Mouse (Mus musculus): ENCODE measurements around the gene Gucy2c. TPM values are rescaled to one million over a fixed set of nuclear protein-coding genes. Genes with fewer than 3 reads are reported as not detected.

Gucy2c gene
- polyA plus RNA-seq, 1 experiment from 2014 or later = 0.15 TPM

DNA sequence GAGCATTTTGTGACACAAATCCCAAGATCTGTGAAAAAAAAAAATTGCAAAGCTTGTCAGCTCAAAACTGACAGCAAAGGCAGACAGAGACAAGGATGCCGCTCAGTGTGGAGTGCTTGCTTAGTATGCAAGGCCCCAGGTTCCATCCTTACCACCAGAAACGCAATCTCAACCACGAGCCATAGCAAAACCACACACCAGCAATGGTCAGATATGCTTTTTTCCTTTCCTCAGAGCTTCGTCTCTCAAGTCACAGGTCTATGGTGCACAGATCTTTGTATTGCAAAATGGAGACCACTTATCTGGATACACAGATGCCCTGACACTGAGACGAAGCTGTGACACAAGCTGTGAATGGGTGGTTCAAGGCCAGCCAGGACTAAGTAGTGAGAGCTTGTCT, 91.0 kb downstream of the Gucy2c start:
- WGBS = 82% methylated on average over 5 of the region's 5 CpGs
- no peak for ATAC-seq

DNA sequence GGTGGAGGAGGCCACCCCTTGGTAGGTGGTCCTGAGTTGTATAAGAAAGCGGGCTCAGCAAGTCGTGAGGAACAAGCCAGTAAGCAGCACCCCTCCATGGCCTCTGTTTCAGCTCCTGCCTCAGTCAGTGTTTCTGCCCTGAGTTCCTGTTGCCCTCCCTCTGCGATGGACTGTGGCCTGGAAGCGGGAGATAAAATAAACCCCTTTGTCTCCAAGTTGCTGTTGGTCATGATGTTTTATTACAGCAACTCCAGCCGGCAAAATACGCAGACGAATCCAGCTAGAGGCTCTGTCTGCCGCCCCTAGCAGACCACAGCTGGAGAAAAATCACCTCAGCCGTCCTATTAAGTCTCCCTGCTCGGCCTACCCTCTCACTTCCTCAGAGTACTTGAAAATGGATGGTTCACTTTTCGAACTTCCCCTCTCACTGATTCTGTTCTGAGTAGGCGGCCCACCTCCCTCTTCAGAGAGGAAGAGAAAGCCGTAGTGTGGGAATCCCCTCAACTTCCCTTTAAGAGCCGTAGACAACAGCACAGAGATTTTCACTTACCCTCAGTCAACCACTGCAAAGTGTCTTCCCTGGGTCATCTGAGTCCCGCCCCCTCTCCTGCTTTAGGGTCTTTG, 91.7 kb downstream of the Gucy2c start:
- no peaks in the 10 kb centered on the region for H3K27me3 ChIP-seq (replicated peaks; ENCODE audit: control insufficient read depth, insufficient read depth, low read length)
- H3K9ac ChIP-seq (replicated peaks; ENCODE audit: low read depth, low read length) = no peak overlapping the region
- H3K36me3 ChIP-seq (ENCODE audit: control insufficient read depth, insufficient read depth) = no peaks in the 10 kb centered on the region
- no peaks in the 10 kb centered on the region for H3K9me3 ChIP-seq (ENCODE audit: control insufficient read depth, low read length)
- no peaks in the 10 kb centered on the region for H3K4me1 ChIP-seq (replicated peaks; ENCODE audit: control insufficient read depth, insufficient read depth, low read length)
- ATAC-seq = no peak
- 84% methylated on average over 15 of the region's 15 CpGs for whole genome bisulfite sequencing
- H3K4me3 ChIP-seq (replicated peaks; ENCODE audit: low read length) = no peak overlapping the region
- no peak overlapping the region for H3K27ac ChIP-seq (ENCODE audit: low read length)
- H3K4me2 ChIP-seq (ENCODE audit: low read length) = no peak overlapping the region

More for the DNA sequence above, 91.0 kb downstream of the Gucy2c start:
- Histone ChIP-seq H3K4me2 (ENCODE audit: low read length) (no peak overlapping the region), H3K9me3 (ENCODE audit: control insufficient read depth, low read length) (no peaks in the 10 kb centered on the region), H3K9ac (replicated peaks; ENCODE audit: low read depth, low read length) (no peak overlapping the region), H3K27ac (ENCODE audit: low read length) (no peak overlapping the region), H3K4me3 (replicated peaks; ENCODE audit: low read length) (no peak overlapping the region), H3K27me3 (replicated peaks; ENCODE audit: control insufficient read depth, insufficient read depth, low read length) (no peaks in the 10 kb centered on the region), H3K4me1 (replicated peaks; ENCODE audit: control insufficient read depth, insufficient read depth, low read length) (no peaks in the 10 kb centered on the region), H3K36me3 (ENCODE audit: control insufficient read depth, insufficient read depth) (no peaks in the 10 kb centered on the region)

DNA sequence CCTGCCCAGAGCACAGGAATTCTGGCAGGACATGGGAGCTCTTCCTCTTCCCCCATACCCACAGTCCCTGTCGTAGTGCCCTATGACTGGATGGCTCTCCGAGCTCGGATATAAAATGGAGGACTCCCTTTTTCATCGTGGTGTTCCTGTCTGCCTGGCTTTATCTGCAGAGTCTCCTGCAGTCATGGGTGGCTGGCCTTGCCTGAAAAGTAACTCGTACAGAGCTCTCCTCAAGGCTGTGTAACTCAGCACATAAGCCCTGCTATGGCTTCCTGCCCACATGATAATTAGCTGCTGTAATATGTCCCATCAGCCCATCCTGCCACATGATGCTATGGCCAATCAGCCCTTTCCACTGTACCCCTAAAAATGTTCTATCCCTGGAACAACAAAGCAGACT, 96.1 kb downstream of the Gucy2c start:
- no peak overlapping the region for H3K27ac ChIP-seq (ENCODE audit: low read length)
- WGBS = 77% methylated on average over 5 of the region's 5 CpGs
- no peaks in the 10 kb centered on the region for H3K27me3 ChIP-seq (replicated peaks; ENCODE audit: control insufficient read depth, insufficient read depth, low read length)
- no peak overlapping the region for H3K4me2 ChIP-seq (ENCODE audit: low read length)
- no peaks in the 10 kb centered on the region for H3K9me3 ChIP-seq (ENCODE audit: control insufficient read depth, low read length)
- ATAC-seq = no peak
- no peak overlapping the region for H3K9ac ChIP-seq (replicated peaks; ENCODE audit: low read depth, low read length)
- no peaks in the 10 kb centered on the region for H3K4me1 ChIP-seq (replicated peaks; ENCODE audit: control insufficient read depth, insufficient read depth, low read length)
- no peak overlapping the region for H3K4me3 ChIP-seq (replicated peaks; ENCODE audit: low read length)
- no peaks in the 10 kb centered on the region for H3K36me3 ChIP-seq (ENCODE audit: control insufficient read depth, insufficient read depth)

DNA sequence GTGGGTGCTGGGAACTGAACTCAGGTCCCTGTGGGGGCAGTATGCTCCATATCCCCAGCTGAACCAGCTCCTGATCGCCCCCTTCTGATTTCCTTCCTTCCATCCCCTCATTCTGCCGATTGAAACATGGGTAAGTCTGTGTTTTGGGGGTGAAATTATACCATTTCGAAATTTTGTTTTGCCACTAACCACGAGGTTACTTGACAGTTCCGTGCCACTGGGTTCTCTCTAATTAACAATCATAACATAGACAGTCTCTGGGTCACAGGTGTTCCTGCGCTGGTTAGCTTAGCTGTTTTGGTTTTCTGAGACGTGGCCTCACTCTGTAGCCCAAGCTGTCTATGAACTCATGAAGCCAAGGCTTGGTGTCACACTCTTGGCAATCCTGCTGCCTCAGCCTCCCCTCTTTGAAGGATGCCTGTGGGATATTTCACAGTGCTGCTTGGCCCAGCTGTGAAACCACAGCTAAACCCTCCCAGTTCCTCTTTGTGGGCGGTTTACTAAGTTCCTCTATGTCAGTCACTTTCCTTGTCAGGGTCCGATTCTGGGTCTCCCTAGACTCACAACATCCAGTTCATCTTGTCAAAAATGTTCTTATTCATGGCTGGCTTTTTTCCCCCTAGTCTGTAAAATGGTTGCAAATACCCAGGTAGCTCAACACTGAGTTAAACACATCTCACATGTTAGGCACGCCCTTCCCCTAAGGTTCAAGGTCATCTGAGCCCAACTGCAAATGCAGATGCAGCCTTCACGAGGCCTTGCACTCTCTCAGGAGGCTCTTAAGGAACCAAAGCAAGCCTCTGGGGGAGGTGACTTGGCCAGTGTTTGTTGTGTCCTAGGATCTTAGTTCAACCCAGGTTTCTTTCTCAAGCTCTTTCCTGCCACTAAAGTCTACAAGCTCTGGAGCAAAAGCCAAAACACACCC, 97.9 kb downstream of the Gucy2c start:
- Histone ChIP-seq H3K9ac (replicated peaks; ENCODE audit: low read depth, low read length) (no peak overlapping the region), H3K27ac (ENCODE audit: low read length) (no peak overlapping the region), H3K4me3 (replicated peaks; ENCODE audit: low read length) (no peak overlapping the region), H3K9me3 (ENCODE audit: control insufficient read depth, low read length) (no peaks in the 10 kb centered on the region), H3K4me1 (replicated peaks; ENCODE audit: control insufficient read depth, insufficient read depth, low read length) (no peaks in the 10 kb centered on the region), H3K36me3 (ENCODE audit: control insufficient read depth, insufficient read depth) (no peaks in the 10 kb centered on the region), H3K27me3 (replicated peaks; ENCODE audit: control insufficient read depth, insufficient read depth, low read length) (no peaks in the 10 kb centered on the region), H3K4me2 (ENCODE audit: low read length) (no peak overlapping the region)
- WGBS = 89% methylated on average over 11 of the region's 11 CpGs
- no peak for ATAC-seq

DNA sequence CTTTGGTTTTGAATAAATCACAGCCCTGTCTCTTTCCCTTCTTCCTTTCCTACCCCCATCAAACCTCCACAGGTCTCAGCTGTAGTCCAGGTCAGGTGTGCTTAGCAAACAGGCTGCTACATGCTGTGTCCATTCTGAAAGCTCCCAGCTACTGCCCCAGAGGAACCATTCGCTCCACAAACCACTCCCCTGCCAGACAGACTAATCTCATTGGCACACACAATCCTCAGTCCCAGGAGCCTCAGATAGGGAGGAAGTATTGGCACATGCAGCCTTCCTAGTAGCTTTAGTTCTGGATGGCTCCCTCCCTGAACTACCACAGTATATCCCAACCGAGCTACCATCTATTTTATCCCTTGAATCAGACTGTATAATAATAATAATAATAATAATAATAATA, 102.2 kb downstream of the Gucy2c start:
- Histone ChIP-seq H3K27ac (ENCODE audit: low read length) (no peak overlapping the region), H3K36me3 (ENCODE audit: control insufficient read depth, insufficient read depth) (no peaks in the 10 kb centered on the region), H3K9ac (replicated peaks; ENCODE audit: low read depth, low read length) (no peak overlapping the region), H3K9me3 (ENCODE audit: control insufficient read depth, low read length) (peaks cover 2% of the 10 kb centered on the region; the same call in 1 of the 2 replicates), H3K27me3 (replicated peaks; ENCODE audit: control insufficient read depth, insufficient read depth, low read length) (no peaks in the 10 kb centered on the region), H3K4me1 (replicated peaks; ENCODE audit: control insufficient read depth, insufficient read depth, low read length) (no peaks in the 10 kb centered on the region), H3K4me3 (replicated peaks; ENCODE audit: low read length) (no peak overlapping the region), H3K4me2 (ENCODE audit: low read length) (no peak overlapping the region)
- no peak for ATAC-seq
- WGBS = 16% methylated on average over 2 of the region's 2 CpGs

DNA sequence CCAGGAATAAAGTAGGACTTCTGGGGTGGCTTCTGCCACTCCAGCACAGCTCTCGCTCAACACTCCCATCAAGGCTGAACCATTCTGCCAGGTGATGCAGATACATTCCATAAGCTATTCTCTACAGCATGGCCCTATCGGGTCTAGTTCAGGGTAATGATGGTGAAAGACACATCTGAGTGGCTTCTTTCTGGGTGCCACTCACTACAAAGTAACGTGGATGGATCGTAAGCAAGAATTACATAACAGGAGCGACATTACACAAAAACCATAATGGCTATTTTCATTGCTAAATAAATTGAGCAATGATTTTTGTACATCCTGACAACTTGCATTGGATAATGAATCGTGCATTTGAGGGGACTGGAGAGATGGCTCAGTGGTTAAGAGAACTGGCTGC, 106.6 kb downstream of the Gucy2c start:
- Histone ChIP-seq H3K4me2 (ENCODE audit: low read length) (no peak overlapping the region), H3K4me1 (replicated peaks; ENCODE audit: control insufficient read depth, insufficient read depth, low read length) (no peaks in the 10 kb centered on the region), H3K4me3 (replicated peaks; ENCODE audit: low read length) (no peak overlapping the region), H3K27ac (ENCODE audit: low read length) (no peak overlapping the region), H3K9ac (replicated peaks; ENCODE audit: low read depth, low read length) (no peak overlapping the region), H3K27me3 (replicated peaks; ENCODE audit: control insufficient read depth, insufficient read depth, low read length) (no peaks in the 10 kb centered on the region), H3K36me3 (ENCODE audit: control insufficient read depth, insufficient read depth) (no peaks in the 10 kb centered on the region), H3K9me3 (ENCODE audit: control insufficient read depth, low read length) (peaks cover 2% of the 10 kb centered on the region; the same call in 1 of the 2 replicates)
- ATAC-seq = no peak
- WGBS = 92% methylated on average over 6 of the region's 6 CpGs

DNA sequence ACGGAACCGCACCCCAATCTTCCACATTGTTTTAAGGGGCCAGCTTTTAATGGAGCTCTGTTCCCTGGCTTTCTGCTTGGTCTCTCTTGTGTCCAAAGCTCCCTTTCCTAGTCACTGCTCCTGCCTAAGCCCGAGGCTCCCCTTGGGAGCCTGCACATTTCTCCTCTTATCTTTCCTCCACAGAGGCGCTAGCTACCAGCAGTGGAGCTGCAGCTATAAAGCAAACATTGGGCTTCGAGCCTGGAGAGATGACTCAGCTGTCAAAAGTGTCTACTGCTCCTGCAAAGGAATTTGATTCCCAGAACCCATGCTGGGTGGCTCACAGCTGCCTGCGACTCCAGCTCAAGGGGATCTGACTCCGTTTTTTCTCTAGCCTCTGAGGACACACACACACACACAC, 109.1 kb downstream of the Gucy2c start:
- H3K4me2 ChIP-seq (ENCODE audit: low read length) = no peak overlapping the region
- 73% methylated on average over 7 of the region's 7 CpGs for WGBS
- H3K4me1 ChIP-seq (replicated peaks; ENCODE audit: control insufficient read depth, insufficient read depth, low read length) = no peaks in the 10 kb centered on the region
- no peak for ATAC-seq
- H3K36me3 ChIP-seq (ENCODE audit: control insufficient read depth, insufficient read depth) = no peaks in the 10 kb centered on the region
- H3K4me3 ChIP-seq (replicated peaks; ENCODE audit: low read length) = no peak overlapping the region
- H3K27ac ChIP-seq (ENCODE audit: low read length) = no peak overlapping the region
- H3K27me3 ChIP-seq (replicated peaks; ENCODE audit: control insufficient read depth, insufficient read depth, low read length) = no peaks in the 10 kb centered on the region
- H3K9ac ChIP-seq (replicated peaks; ENCODE audit: low read depth, low read length) = no peak overlapping the region
- peaks cover 2% of the 10 kb centered on the region; the same call in 1 of the 2 replicates for H3K9me3 ChIP-seq (ENCODE audit: control insufficient read depth, low read length)

DNA sequence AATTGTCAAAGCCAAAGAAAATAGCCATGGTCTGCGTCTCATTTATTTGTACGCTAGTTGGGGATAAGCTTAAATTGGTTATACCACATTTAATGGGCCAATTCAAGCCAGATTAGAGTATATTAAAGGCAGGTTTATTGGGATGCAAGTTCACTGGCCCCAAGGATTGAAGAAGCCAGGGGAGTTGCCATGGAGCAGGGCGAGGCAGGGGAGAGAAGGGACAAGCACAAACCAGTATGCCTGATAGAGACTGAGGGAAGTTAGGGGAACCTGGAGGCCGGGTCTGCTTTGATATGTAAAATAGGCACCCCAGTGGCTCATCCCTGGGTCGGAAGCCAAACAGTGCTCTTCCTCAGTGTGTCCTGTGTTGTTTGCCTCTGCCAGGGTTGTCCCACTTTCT, 112.3 kb downstream of the Gucy2c start:
- no peak overlapping the region for H3K4me2 ChIP-seq (ENCODE audit: low read length)
- WGBS = 52% methylated on average over 5 of the region's 5 CpGs
- H3K27ac ChIP-seq (ENCODE audit: low read length) = no peak overlapping the region
- H3K36me3 ChIP-seq (ENCODE audit: control insufficient read depth, insufficient read depth) = no peaks in the 10 kb centered on the region
- H3K4me3 ChIP-seq (replicated peaks; ENCODE audit: low read length) = no peak overlapping the region
- H3K9ac ChIP-seq (replicated peaks; ENCODE audit: low read depth, low read length) = no peak overlapping the region
- H3K9me3 ChIP-seq (ENCODE audit: control insufficient read depth, low read length) = no peaks in the 10 kb centered on the region
- ATAC-seq = no peak
- no peaks in the 10 kb centered on the region for H3K4me1 ChIP-seq (replicated peaks; ENCODE audit: control insufficient read depth, insufficient read depth, low read length)
- no peaks in the 10 kb centered on the region for H3K27me3 ChIP-seq (replicated peaks; ENCODE audit: control insufficient read depth, insufficient read depth, low read length)

DNA sequence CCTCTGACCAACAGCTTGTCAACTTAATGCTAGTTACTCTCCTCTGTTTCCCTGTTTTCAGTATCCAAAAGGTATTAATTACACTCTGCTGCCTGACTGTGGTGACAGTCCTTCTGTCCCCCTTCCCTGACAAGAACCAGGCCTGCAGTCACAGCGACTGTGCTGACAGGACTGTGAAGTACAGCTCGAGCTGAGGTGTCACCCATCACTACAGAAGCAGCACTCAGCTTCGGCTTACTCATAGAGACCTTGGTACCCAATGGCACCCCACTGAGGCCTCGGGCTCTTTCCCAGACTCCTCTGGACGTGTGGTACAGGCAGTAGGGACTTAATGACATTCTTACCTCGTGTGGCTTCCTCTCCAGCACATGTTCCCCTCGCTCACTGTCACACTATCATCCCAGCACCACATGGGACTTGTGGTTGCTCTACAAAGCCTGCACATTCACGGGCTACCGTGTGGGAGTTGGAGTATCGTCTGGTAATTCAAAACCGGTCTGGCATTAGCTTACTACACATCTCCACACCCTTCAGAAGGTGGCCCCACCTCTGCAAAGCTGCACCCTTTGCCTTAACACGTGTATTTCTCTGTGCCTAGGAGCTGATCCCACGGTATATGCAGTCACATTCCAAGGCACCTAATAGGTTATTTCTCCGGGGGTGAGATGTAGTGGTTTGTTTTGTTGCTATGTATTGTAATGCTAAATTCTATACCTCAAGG, 113.1 kb downstream of the Gucy2c start:
- no peak for ATAC-seq
- WGBS = 62% methylated on average over 14 of the region's 14 CpGs
- Histone ChIP-seq H3K4me2 (ENCODE audit: low read length) (no peak overlapping the region), H3K36me3 (ENCODE audit: control insufficient read depth, insufficient read depth) (no peaks in the 10 kb centered on the region), H3K27ac (ENCODE audit: low read length) (no peak overlapping the region), H3K9ac (replicated peaks; ENCODE audit: low read depth, low read length) (no peak overlapping the region), H3K4me3 (replicated peaks; ENCODE audit: low read length) (no peak overlapping the region), H3K27me3 (replicated peaks; ENCODE audit: control insufficient read depth, insufficient read depth, low read length) (no peaks in the 10 kb centered on the region), H3K4me1 (replicated peaks; ENCODE audit: control insufficient read depth, insufficient read depth, low read length) (no peaks in the 10 kb centered on the region), H3K9me3 (ENCODE audit: control insufficient read depth, low read length) (no peaks in the 10 kb centered on the region)

All from forebrain, embryonic 16.5 days (tissue).